Mouse (Mus musculus) midbrain, embryonic 16.5 days (tissue): ENCODE results near the gene Gfer. TPM values are rescaled to one million over a fixed set of nuclear protein-coding genes. Genes with fewer than 3 reads are reported as not detected.
A peak's percentile ranks its signal among the peaks of the same experiment; 100 is the strongest.

Source experiments
- ATAC-seq: fragments of 200-750 bp; cut with Nextera tagmentation; 2 replicates; pipeline ENCODE4 v1.8.0; 2017; ENCODE audit warnings: moderate TSS enrichment
- H3K27ac ChIP-seq: fragments of 300-500 bp; sonication (generic); 2 replicates; pipeline ENCODE4 v1.5.1; 2014; ENCODE audit warnings: mild to moderate bottlenecking, low read length, mixed read lengths
- H3K27me3 ChIP-seq: fragments of 300-500 bp; sonication (generic); 2 replicates; pipeline ENCODE4 v1.6.1; 2014; ENCODE audit warnings: low read depth, low read length, mixed read lengths; ENCODE audit not compliant: control insufficient read depth, insufficient read depth
- H3K36me3 ChIP-seq: fragments of 300-500 bp; sonication (generic); 2 replicates; pipeline ENCODE4 v1.6.1; 2014; ENCODE audit warnings: mild to moderate bottlenecking, low read length, moderate library complexity, mixed read lengths; ENCODE audit not compliant: control insufficient read depth, insufficient read depth
- H3K4me1 ChIP-seq: fragments of 300-500 bp; sonication (generic); 2 replicates; pipeline ENCODE4 v1.6.1; 2014; ENCODE audit warnings: mild to moderate bottlenecking, low read length, mixed read lengths; ENCODE audit not compliant: control insufficient read depth, insufficient read depth
- H3K4me2 ChIP-seq: fragments of 300-500 bp; sonication (generic); 2 replicates; pipeline ENCODE4 v1.6.1; 2014; ENCODE audit warnings: mild to moderate bottlenecking, low read length, mixed read lengths
- H3K4me3 ChIP-seq: fragments of 300-500 bp; sonication (generic); 2 replicates; pipeline ENCODE4 v1.5.1; 2014; ENCODE audit warnings: low read depth, mild to moderate bottlenecking, low read length, moderate library complexity, mixed read lengths
- H3K9ac ChIP-seq: fragments of 300-500 bp; sonication (generic); 2 replicates; pipeline ENCODE4 v1.6.1; 2014; ENCODE audit warnings: low read depth, low read length, mixed read lengths
- H3K9me3 ChIP-seq: fragments of 300-500 bp; sonication (generic); replicated peaks from 2 replicates; pipeline ENCODE4 v1.6.1; 2014; ENCODE audit warnings: mild to moderate bottlenecking, low read length, mixed read lengths; ENCODE audit not compliant: control insufficient read depth, poor library complexity, severe bottlenecking
- WGBS: fragments of 180-500 bp; shearing (Covaris S2); extraction: QIAGEN DNeasy Blood & Tissue Kit; methylation state at CpG from one replicate; pipeline ENCODE4 v1.1.7; 2014; 5-methylcytosine and 5-hydroxymethylcytosine counted together
- polyA plus RNA-seq: library from polyadenylated mRNA; unstranded; fragments of >200 nt; fragmentation: Nextera tagmentation; extraction: Ambion mirVana; gene quantifications from 2 replicates; pipeline ENCODE4 v1.2.1, GENCODE M21; 2015

Gene Gfer
- polyA plus RNA-seq, 1 experiment from 2014 or later, result 33.7 TPM

DNA sequence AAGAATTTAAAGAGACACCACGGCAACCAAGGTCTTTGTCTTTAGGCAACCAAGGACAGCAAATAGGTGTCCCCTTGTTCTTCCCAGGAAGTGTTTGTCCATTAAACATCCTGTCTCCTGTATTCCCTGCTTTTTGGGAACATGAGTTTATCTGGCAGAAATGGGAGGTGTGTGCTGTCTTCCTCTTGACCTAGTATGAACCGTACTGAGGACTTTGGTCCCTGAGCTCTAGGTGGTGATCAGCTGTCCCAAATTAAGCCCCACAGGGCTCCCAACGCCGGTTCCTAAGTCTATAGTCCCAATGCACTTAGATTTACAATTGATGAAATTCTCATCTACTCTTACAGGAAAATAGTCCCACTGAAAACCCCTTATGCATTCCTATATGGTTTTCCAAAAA lies 45.2 kb downstream of the Gfer start:
- Histone ChIP-seq H3K36me3 (no peaks in the 10 kb centered on the region), H3K9ac (peak overlapping the region; percentile 88), H3K4me2 (peak overlapping the region; percentile 82), H3K9me3 (no peaks in the 10 kb centered on the region), H3K27ac (no peak overlapping the region), H3K4me1 (peaks cover 6% of the 10 kb centered on the region), H3K4me3 (peak overlapping the region; percentile 70), H3K27me3 (peaks cover 4% of the 10 kb centered on the region; the same call in 1 of the 2 replicates)
- ATAC-seq, result no peak
- WGBS, result 84% methylated on average over 4 of the region's 4 CpGs

DNA sequence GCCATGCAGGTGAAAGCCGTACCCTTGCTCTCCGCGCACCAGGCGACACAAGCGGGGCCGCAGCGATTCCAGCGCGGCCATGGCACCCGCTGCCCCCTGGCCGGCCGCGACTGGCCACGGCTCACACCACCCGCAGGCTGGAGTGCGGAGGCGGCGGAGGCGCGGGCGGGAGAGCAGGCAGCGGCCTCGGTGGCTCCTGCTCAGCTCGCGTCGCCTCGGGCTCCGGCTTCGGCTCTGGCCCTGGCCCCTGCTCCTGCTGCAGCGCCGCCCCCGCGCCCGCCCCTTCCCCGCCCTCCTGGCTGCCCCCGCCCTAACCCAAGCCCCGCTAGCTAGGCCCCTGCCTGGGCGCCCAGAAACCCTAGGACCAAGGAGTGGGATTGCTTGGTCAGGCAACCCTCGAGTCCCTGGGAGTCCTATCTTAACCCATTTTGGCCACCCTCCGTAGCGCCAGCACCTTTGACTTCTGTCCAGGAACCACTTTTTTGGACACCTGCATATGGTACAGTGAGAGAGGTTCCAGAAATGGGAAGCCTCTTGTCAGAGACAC lies 45.8 kb downstream of the Gfer start, which contains the start of gene Slc9a3r2:
Slc9a3r2 (minus strand) TSS at position 258 of the 547 bp plus-strand sequence.
- 2% methylated on average over 32 of the region's 41 CpGs for WGBS
- Histone ChIP-seq H3K9me3 (no peaks in the 10 kb centered on the region), H3K36me3 (no peaks in the 10 kb centered on the region), H3K4me2 (peak within 1 kb of the TSS; percentile 82), H3K27ac (peak within 1 kb of the TSS; percentile 70), H3K4me1 (peaks cover 6% of the 10 kb centered on the region), H3K27me3 (peaks cover 4% of the 10 kb centered on the region; the same call in 1 of the 2 replicates), H3K4me3 (peak within 1 kb of the TSS; percentile 70), H3K9ac (peak within 1 kb of the TSS; percentile 88)
- ATAC-seq, result peak; percentile 70

DNA sequence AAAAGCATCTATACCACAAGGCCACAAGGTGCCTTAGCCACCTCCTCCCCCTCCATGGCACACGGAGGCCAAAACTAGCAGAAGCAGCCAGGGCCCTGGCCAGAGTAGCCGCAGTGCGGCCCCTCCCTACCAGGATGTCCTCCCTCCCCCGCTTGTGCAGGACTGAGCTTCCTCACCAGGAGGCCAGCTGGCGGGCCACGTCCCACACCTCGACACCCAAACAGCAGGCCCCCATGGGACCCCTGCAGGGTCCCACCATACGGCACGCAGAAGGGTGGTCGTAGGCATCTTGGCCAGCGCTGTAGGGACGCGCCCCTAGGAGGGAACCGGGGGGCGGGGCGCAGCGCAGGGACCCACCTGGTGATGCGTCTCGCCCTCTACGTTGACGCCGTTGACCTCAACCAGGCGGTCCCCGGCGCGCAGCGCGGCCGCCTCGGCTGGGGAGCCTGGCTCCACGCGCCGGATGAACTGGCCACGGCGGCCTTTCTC lies 46.3 kb downstream of the Gfer start:
- ATAC-seq, result peak; percentile 69
- H3K4me2 ChIP-seq, result peak overlapping the region; percentile 82
- peaks cover 6% of the 10 kb centered on the region for H3K4me1 ChIP-seq
- no peaks in the 10 kb centered on the region for H3K36me3 ChIP-seq
- H3K4me3 ChIP-seq, result peak overlapping the region; percentile 70
- peak overlapping the region; percentile 88 for H3K9ac ChIP-seq
- under 1% methylated on average over 28 of the region's 35 CpGs for WGBS
- H3K9me3 ChIP-seq, result no peaks in the 10 kb centered on the region
- H3K27me3 ChIP-seq, result peaks cover 4% of the 10 kb centered on the region; the same call in 1 of the 2 replicates
- peak overlapping the region; percentile 70 for H3K27ac ChIP-seq

- Histone ChIP-seq H3K4me1 (peaks cover 6% of the 10 kb centered on the region), H3K4me3 (peak overlapping the region; percentile 70), H3K9me3 (no peaks in the 10 kb centered on the region), H3K27me3 (peaks cover 4% of the 10 kb centered on the region; the same call in 1 of the 2 replicates), H3K9ac (peak overlapping the region; percentile 24; the same call in 1 of the 2 replicates), H3K27ac (no peak overlapping the region), H3K36me3 (no peaks in the 10 kb centered on the region), H3K4me2 (peak overlapping the region; percentile 82)
- WGBS, result 73% methylated on average over 10 of the region's 10 CpGs
- ATAC-seq, result no peak
Observed at GRCm38 (mm10) chr17:24648731-24649377, 47.1 kb downstream of the Gfer start.

- no peaks in the 10 kb centered on the region for H3K36me3 ChIP-seq
- H3K4me3 ChIP-seq, result no peak overlapping the region
- H3K27ac ChIP-seq, result no peak overlapping the region
- no peak overlapping the region for H3K9ac ChIP-seq
- H3K9me3 ChIP-seq, result no peaks in the 10 kb centered on the region
- H3K4me2 ChIP-seq, result no peak overlapping the region
- WGBS, result 84% methylated on average over 11 of the region's 11 CpGs
- H3K4me1 ChIP-seq, result peaks cover 6% of the 10 kb centered on the region
- H3K27me3 ChIP-seq, result peaks cover 4% of the 10 kb centered on the region; the same call in 1 of the 2 replicates
- ATAC-seq, result no peak
Observed at GRCm38 (mm10) chr17:24647493-24647892, 48.5 kb downstream of the Gfer start.

DNA sequence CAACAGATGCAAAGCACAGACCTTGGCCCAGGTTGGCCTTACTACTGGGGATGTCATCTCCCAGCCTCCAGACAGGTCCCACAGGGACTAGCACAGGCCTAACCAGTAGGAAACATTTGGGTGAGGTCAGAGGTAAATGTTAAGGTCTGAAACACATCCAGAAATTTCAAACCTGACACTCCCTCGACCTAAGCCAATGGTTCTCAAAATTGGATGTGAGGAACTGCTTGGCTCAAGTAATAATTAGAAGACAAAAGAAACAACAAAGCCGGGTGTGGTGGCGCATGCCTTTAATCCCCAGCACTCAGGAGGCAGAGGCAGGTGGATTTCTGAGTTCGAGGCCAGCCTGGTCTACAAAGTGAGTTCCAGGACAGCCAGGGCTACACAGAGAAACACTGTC lies 49.6 kb downstream of the Gfer start:
- H3K27ac ChIP-seq, result no peak overlapping the region
- ATAC-seq, result no peak
- no peaks in the 10 kb centered on the region for H3K9me3 ChIP-seq
- no peak overlapping the region for H3K9ac ChIP-seq
- H3K4me1 ChIP-seq, result peaks cover 6% of the 10 kb centered on the region
- no peak overlapping the region for H3K4me3 ChIP-seq
- H3K4me2 ChIP-seq, result no peak overlapping the region
- 0 out of 2 replicates have a peak, but pooled peaks cover 4% of the 10 kb centered on the region for H3K27me3 ChIP-seq
- no peaks in the 10 kb centered on the region for H3K36me3 ChIP-seq
- 86% methylated on average over 4 of the region's 4 CpGs for WGBS

DNA sequence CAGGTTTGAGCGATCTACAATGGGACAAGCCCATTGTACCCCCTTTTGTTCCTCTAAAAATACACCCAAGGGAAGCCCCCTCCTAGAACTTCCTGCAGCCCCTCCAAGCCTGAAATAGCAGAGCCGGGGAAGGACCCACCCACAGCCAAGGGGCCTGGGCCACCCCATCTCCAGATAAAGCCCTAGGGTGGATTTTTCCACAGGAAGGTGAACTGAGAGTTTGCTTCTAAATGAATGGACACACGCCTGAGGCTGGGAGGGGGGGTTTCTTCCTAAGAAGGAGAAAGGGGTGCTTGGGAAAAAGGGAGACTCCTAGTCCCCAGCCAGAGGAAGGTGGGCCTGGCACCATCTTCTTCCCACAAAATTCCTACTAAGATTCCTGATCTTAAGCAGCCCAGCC lies 50.0 kb downstream of the Gfer start:
- H3K4me3 ChIP-seq, result no peak overlapping the region
- no peak overlapping the region; the same call in 1 of the 2 replicates for H3K27ac ChIP-seq
- H3K9ac ChIP-seq, result no peak overlapping the region
- WGBS, result 86% methylated on average over 3 of the region's 3 CpGs
- no peaks in the 10 kb centered on the region for H3K9me3 ChIP-seq
- no peak for ATAC-seq
- H3K36me3 ChIP-seq, result no peaks in the 10 kb centered on the region
- H3K4me2 ChIP-seq, result no peak overlapping the region
- 0 out of 2 replicates have a peak, but pooled peaks cover under 1% of the 10 kb centered on the region for H3K27me3 ChIP-seq
- H3K4me1 ChIP-seq, result peaks cover 6% of the 10 kb centered on the region

DNA sequence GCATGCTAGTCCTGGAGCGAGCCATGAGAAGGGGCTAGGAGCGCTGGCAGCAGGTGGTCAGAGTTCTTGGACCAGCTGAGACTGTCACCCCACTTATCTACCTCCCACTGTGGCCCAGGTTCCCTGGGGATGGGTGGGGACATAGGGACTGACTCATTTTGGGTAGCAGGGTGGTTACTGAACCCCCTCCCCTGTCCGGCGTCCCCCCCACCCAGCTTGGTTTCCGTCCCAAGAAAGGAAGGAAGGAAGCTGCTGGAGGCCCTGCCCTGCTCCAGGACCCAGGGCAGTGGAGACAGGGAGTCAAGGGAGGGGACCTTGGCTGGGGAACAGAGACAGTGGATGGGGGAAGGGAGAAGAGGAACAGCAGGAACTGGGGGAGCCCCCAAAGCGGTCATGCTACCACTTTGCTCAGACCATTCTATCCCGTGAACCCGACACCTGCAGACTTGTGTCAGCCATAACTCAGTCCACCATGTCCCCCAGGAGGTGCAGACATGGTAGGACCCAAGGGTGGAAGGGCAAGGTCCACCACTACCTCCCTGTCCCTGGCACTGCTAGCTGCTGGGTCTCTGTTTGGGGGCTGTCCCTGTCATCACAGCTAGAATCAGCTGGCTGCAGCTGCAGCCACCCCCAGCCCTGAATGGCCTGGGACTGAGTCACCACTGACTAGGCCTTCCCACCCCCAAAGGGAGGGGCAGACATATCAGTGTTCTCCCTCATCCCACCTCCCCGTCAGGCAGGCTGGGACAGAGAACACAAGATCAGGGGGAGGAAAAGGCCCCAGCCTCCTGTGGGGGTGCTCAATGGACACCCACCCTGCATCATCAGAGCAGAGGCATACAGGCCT lies 50.9 kb downstream of the Gfer start:
- Histone ChIP-seq H3K27ac (peak overlapping the region; percentile 47), H3K27me3 (no peaks in the 10 kb centered on the region), H3K4me1 (no peaks in the 10 kb centered on the region; the same call in 1 of the 2 replicates), H3K36me3 (0 out of 2 replicates have a peak, but pooled peaks cover under 1% of the 10 kb centered on the region), H3K9me3 (no peaks in the 10 kb centered on the region), H3K9ac (no peak overlapping the region; the same call in 1 of the 2 replicates), H3K4me3 (no peak overlapping the region), H3K4me2 (no peak overlapping the region)
- WGBS, result 81% methylated on average over 9 of the region's 9 CpGs
- ATAC-seq, result no peak
